In the genomic region with DNA sequence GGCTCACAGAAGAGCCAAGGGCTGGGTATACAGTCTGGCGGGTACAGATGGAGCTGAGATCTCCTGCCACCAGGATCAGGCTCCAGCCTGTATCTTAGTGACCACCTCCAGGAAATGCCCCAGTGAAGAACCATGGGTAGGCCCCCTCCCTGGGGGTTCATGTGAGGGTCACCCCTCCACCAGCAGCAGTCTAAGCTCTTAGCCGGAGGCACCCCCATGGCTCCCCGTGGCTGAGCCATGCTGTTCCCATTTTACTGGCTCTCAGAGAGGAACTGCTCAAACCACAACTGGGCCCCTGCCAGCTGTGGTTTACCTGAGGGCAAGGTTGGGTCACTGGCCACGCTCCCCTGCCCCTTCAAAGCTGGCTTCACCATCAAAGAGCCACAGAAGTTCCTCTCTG, we compare ENCODE assay signal across 13 mouse cellular contexts. TPM values are rescaled to one million over a fixed set of nuclear protein-coding genes. Genes with fewer than 3 reads are reported as not detected.
DNase-seq lines count a peak whose midpoint lies in the region; ATAC-seq and TF ChIP-seq lines count a peak whose summit lies in the region.
"Had no signal": no experiment of that assay in that cellular context is flagged by ENCODE, and none has a peak within 500 bp of the region (broad histone marks: within the 10 kb centered on the region; RNA-seq: fewer than 3 reads in every experiment).

No protein-coding gene starts in this region.

- no peak for TF ChIP-seq CTCF in heart, adult 2 months (IDR thresholded peaks at IDR 0.05)

- H3K4me2 ChIP-seq in hindbrain, embryonic 11.5 days (replicated peaks; ENCODE audit: low read depth, low read length), result no peak overlapping the region
- H3K4me2 ChIP-seq in heart, embryonic 11.5 days, result no peak overlapping the region

- no peaks in the 10 kb centered on the region for H3K79me2 ChIP-seq in heart, adult 2 months (replicated peaks; ENCODE audit: control insufficient read depth, insufficient read depth, low read length)

- TF ChIP-seq EP300 in heart, adult 2 months (IDR thresholded peaks at IDR 0.05; ENCODE audit: insufficient read depth, low read depth, low read length), result no peak

- H3K27me3 ChIP-seq in heart, adult 2 months (ENCODE audit: control insufficient read depth, insufficient read depth, low read length), result no peaks in the 10 kb centered on the region
- H3K27me3 ChIP-seq in hindbrain, embryonic 11.5 days (ENCODE audit: control insufficient read depth, insufficient read depth, low read length), result no peaks in the 10 kb centered on the region; the same call in none of the 2 replicates
- 0 out of 2 replicates have a peak, but pooled peaks cover 3% of the 10 kb centered on the region for H3K27me3 ChIP-seq in heart, embryonic 11.5 days (ENCODE audit: control insufficient read depth, insufficient read depth, low read length)

- no peak overlapping the region for H3K9ac ChIP-seq in heart, adult 2 months (ENCODE audit: low read depth, low read length)
- no peak overlapping the region for H3K9ac ChIP-seq in hindbrain, embryonic 11.5 days (ENCODE audit: low read depth, low read length)
- H3K9ac ChIP-seq in heart, embryonic 11.5 days (ENCODE audit: low read depth, low read length), result no peak overlapping the region

- WGBS in heart, adult 2 months, result 83% methylated on average over 4 of the region's 4 CpGs
- 83% methylated on average over 4 of the region's 4 CpGs for WGBS in hindbrain, embryonic 11.5 days
- WGBS in heart, embryonic 11.5 days (ENCODE audit: insufficient replicate concordance), result 74% methylated on average over 4 of the region's 4 CpGs

- intact Hi-C loops in heart, adult 2 months (cut with DNase I), result loop anchor here (5.0 to 10.0 kb wide), 4 partner anchors 195 to 315 kb away; partner anchors contain the start of gene Vps26a

- H3K36me3 ChIP-seq in heart, adult 2 months (ENCODE audit: control insufficient read depth, insufficient read depth, low read length), result no peaks in the 10 kb centered on the region
- no peaks in the 10 kb centered on the region for H3K36me3 ChIP-seq in hindbrain, embryonic 11.5 days (ENCODE audit: control insufficient read depth, insufficient read depth, low read length)
- no peaks in the 10 kb centered on the region for H3K36me3 ChIP-seq in heart, embryonic 11.5 days (ENCODE audit: control insufficient read depth, insufficient read depth, low read length)

- no peaks in the 10 kb centered on the region for H3K9me3 ChIP-seq in hindbrain, embryonic 11.5 days (ENCODE audit: control insufficient read depth, low read length)
- H3K9me3 ChIP-seq in heart, embryonic 11.5 days (replicated peaks; ENCODE audit: control insufficient read depth, low read length), result no peaks in the 10 kb centered on the region

- TF ChIP-seq POLR2A in heart, adult 2 months (IDR thresholded peaks at IDR 0.05; ENCODE audit: insufficient read depth, low read depth, low read length), result no peak

- peak overlapping the region; percentile 26 for H3K4me3 ChIP-seq in heart, adult 2 months
- H3K4me3 ChIP-seq in hindbrain, embryonic 11.5 days (ENCODE audit: low read depth, low read length), result no peak overlapping the region
- no peak overlapping the region for H3K4me3 ChIP-seq in heart, embryonic 11.5 days (ENCODE audit: low read depth, low read length)

- peak overlapping the region; percentile 73 for H3K27ac ChIP-seq in heart, adult 2 months
- no peak overlapping the region for H3K27ac ChIP-seq in hindbrain, embryonic 11.5 days (ENCODE audit: low read depth, low read length)
- H3K27ac ChIP-seq in heart, embryonic 11.5 days (ENCODE audit: low read depth, low read length), result no peak overlapping the region

- DNase-seq in heart, adult 2 months, result peak in 1 of 2 experiments; percentile 45
- no peak for DNase-seq in heart, adult 8-10 months (ENCODE audit: low spot score)
- peak; percentile 20 to 36 for DNase-seq in CD8-positive naive resting alpha-beta T cell, adult 2 months (ENCODE audit: low read depth in 2 of 2, low spot score in 2 of 2)
- DNase-seq in kidney, postnatal 14 days, result peak; percentile 58
- DNase-seq in hindbrain, embryonic 11.5 days (ENCODE audit: low spot score), result no peak
- no peak for DNase-seq in layer of hippocampus, adult 11-12 months (ENCODE audit: low spot score)
- DNase-seq: adrenal gland, postnatal 14 days had no signal

- ATAC-seq in neutrophil, adult 5-6 weeks (ENCODE audit: extremely low read depth, insufficient number of reproducible peaks, low FRiP score, poor library complexity, severe bottlenecking), result peak; percentile 29; the same call in 1 of the 2 replicates
- ATAC-seq in hindbrain, embryonic 11.5 days (ENCODE audit: low FRiP score), result no peak
- no peak for ATAC-seq in heart, embryonic 11.5 days (replicated peaks; ENCODE audit: insufficient number of reproducible peaks, low FRiP score, low TSS enrichment)
- ATAC-seq: forebrain, embryonic 16.5 days had no signal

- no peaks in the 10 kb centered on the region for H3K4me1 ChIP-seq in heart, adult 2 months (ENCODE audit: control insufficient read depth, insufficient read depth, low read length)
- no peaks in the 10 kb centered on the region for H3K4me1 ChIP-seq in hindbrain, embryonic 11.5 days (replicated peaks; ENCODE audit: control insufficient read depth, insufficient read depth, low read length)
- no peaks in the 10 kb centered on the region for H3K4me1 ChIP-seq in heart, embryonic 11.5 days (ENCODE audit: control insufficient read depth, insufficient read depth, low read length)

RNA-seq across cellular contexts. Expression of gene Tspan15, which starts 41.1 kb away (rescaled TPM):
- total RNA-seq in heart, adult 2 months (2021), result 1 to 10 TPM; 6.1 to 8.1 TPM
- 17.7 and 19.1 TPM in 2 replicates for polyA plus RNA-seq in heart, adult 2 months (2012; rRNA removed)
- 1 to 10 TPM; 5.6 to 9.2 (median 7.0) TPM for total RNA-seq in heart, adult 8-10 months (2022)
- total RNA-seq in neutrophil, adult 5-6 weeks (2017), result 0.23 TPM in 1 of 2 replicates, not detected in the other
- polyA plus RNA-seq in hindbrain, embryonic 11.5 days (2014; fragmentation: Nextera tagmentation; extraction: Ambion mirVana), result 9.2 and 11.0 TPM in 2 replicates
- polyA plus RNA-seq in heart, embryonic 11.5 days (2014; fragmentation: Nextera tagmentation; extraction: Ambion mirVana), result 2.8 and 5.0 TPM in 2 replicates

RNA-seq across cellular contexts. Expression of gene Fam241b, which starts 46.2 kb away (rescaled TPM):
- total RNA-seq in heart, adult 2 months (2021), result 1 to 10 TPM; 3.0 to 3.2 TPM
- polyA plus RNA-seq in heart, adult 2 months (2012; rRNA removed), result 2.5 and 3.3 TPM in 2 replicates
- 1 to 10 TPM; 4.1 to 5.5 (median 5.3) TPM for total RNA-seq in heart, adult 8-10 months (2022)
- total RNA-seq in neutrophil, adult 5-6 weeks (2017), result not detected in 2 replicates
- polyA plus RNA-seq in hindbrain, embryonic 11.5 days (2014; fragmentation: Nextera tagmentation; extraction: Ambion mirVana), result 6.7 and 7.2 TPM in 2 replicates
- polyA plus RNA-seq in heart, embryonic 11.5 days (2014; fragmentation: Nextera tagmentation; extraction: Ambion mirVana), result 0.96 and 1.2 TPM in 2 replicates

RNA-seq across cellular contexts. Expression of gene Neurog3, which starts 57.0 kb away (rescaled TPM):
- not detected for total RNA-seq in heart, adult 2 months (2021)
- not detected in 2 replicates for polyA plus RNA-seq in heart, adult 2 months (2012; rRNA removed)
- total RNA-seq in heart, adult 8-10 months (2022), result not detected
- not detected in 2 replicates for total RNA-seq in neutrophil, adult 5-6 weeks (2017)
- 2.1 and 2.5 TPM in 2 replicates for polyA plus RNA-seq in hindbrain, embryonic 11.5 days (2014; fragmentation: Nextera tagmentation; extraction: Ambion mirVana)
- 0.21 TPM in 1 of 2 replicates, not detected in the other for polyA plus RNA-seq in heart, embryonic 11.5 days (2014; fragmentation: Nextera tagmentation; extraction: Ambion mirVana)
- total RNA-seq: adrenal gland, postnatal 14 days; layer of hippocampus, adult 18-20 months had no signal
- polyA plus RNA-seq: heart, embryonic 14.5 days; limb, embryonic 14.5 days had no signal

Comparison
In these comparisons a context has a peak if more than half of its experiments do, and no peak if none do; other contexts are left out.
1. DNase-seq: peak in CD8-positive naive resting alpha-beta T cell, adult 2 months (2 of 2) and kidney, postnatal 14 days (single experiment); none in heart, adult 8-10 months (single experiment), hindbrain, embryonic 11.5 days (single experiment) and layer of hippocampus, adult 11-12 months (single experiment).